Mouse (Mus musculus): ENCODE measurements around the gene Spata5. TPM values are rescaled to one million over a fixed set of nuclear protein-coding genes. Genes with fewer than 3 reads are reported as not detected.
"Not testable (repeated sequence)": the region's sequence is repeated elsewhere in the genome, so short reads cannot be mapped to it uniquely, and the experiment has no call there.

Spata5 gene
- total RNA-seq, 2 experiments from 2014 or later: 32.0 to 42.8 TPM

DNA sequence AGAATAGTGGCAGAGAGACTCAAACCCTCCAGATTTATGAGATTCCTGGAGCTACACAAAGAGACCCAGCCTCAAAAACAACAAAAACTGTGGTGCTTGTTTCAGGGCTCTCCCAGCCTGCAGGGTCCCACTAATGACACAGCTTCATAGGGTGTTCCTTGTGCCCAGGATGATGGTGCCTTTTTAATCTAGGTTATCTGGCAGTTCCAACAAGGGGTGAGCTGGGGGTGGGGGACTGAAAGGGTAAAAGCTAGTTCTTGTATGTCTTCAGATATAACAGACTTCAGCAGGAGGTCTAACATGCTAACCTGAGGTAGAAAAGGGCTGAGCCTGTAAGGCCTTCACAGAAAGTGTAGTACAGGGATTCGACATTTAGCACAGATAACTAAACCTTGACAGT is 149.1 kb downstream of the Spata5 start:
- DNase-seq (ENCODE audit: low spot score in 2 of 2): no peak

DNA sequence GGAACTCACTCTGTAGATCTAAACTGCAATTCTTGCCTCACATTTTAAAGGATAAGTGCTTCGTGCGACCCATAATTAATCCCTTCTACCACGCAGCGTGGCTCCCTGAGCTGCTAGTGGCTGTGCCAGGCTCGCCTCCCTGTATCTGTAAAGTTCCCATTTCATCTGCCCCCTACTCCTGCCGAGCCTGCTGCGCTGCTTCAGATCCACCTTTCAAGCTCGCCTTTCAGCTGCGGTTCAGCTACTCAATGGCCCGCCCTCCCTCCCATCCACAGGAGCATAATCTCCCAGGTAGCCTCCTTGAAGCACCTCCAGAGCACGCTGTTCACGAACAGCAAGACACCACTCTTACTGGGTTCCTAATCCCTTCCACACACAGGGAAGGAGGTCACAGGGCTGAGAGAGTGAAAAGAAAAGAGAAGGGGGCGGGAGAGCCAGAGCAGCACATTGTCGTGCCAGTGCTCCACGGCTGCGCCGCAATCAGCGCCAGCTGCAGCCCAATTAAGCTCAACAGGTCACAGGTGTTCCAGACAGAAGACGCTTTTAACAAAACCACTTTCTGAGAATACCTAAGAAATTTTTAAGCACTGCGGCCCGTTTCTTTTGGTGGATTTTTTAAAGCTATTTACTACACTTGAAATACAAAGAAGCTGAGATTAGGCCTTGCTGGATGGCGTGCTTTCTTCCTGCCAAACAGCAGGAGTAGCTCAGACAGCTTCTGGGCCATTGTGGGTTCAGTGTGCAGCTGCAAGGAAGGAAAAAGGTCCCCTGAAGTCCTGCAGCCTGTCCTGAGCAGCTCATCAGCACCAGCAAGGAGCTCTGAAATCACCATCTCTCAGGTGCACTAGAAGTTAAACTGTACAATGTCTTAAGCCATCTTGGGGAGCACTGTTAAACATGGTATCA is 150.2 kb downstream of the Spata5 start:
- no peak for DNase-seq (ENCODE audit: low spot score in 2 of 2)

DNA sequence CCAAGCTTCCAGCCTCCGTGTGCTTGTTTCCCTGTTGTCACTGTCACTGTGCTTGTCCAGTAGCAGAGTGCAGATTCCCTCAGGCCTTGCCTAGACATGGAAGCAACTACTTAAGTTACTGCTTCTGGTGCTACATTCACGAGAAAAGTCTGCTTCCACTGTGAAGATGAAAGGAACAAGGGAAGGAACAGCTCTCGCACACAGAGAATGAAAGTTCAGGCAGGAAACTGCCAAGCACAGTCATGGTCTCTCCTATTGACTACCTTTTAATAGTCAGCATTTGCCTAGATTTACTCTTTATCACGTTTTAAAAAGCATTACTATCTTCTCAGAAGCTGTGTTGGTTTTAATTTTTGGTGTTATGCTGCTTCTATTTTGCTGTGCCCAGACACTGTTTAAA is 151.9 kb downstream of the Spata5 start:
- no peak for DNase-seq (ENCODE audit: low spot score in 2 of 2)

DNA sequence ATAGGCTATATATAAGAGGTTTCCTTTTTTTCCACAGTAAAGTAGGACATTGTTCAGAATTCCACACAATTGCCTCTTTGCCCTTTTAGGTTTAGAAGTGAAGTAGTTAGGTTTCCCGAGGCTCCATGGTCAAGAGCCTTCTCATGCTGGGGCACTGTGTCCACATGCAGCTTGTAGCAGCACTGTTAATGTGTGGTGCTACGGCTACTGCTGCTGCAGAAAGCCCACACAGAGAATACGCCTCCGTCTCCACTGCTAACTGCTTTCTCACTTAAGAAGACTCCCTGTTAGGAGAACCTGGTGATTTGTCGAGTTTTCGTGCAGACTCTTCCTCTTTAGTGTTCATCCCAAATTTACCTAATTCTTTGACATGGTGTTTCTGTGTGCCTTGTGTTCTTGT is 152.4 kb downstream of the Spata5 start:
- DNase-seq (ENCODE audit: low spot score in 2 of 2): no peak

DNA sequence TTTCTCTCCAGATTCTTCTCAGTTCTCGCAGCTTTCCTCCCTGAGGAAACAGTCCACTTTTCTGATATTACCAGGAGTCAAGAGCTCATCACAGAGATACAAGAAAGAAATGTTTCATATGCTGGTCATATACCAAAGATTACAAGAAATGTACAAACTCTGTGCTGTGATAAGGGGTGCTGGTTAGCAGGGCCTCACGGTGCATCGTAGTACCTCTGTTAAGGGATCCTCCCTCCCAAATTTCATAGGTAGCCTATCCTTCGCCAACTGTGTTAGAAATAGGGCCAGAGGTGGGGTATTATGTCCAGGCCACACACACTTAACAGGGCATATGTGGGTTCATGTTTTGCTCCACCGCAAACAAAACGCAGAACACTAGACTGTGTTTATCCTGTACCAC is 157.1 kb downstream of the Spata5 start:
- no peak for DNase-seq (ENCODE audit: low spot score in 2 of 2)

DNA sequence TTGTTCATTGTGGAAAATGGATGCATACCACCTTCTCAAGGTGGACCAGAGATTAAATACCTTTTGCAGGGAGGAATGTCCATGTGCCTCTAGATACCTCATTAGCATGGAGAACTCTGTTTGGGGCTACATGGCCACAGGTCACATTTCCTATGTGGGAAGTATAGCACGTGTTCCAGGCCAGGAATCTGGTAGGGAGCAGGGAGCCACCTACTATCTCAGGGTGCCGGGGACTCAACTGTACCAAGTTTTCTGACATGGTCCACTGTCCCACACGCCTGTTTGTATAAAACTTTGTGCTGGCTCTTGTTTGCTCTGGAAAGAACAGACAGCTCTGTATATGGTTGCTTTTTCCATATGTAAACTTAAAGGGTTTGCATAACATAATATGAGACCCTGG is 158.0 kb downstream of the Spata5 start:
- no peak for DNase-seq (ENCODE audit: low spot score in 2 of 2)

- DNase-seq (ENCODE audit: low spot score in 2 of 2): no peak
These were observed 164.9 kb downstream of the Spata5 start for GRCm38 (mm10) chr3:37584576-37584975.

- no peak for DNase-seq (ENCODE audit: low spot score in 2 of 2)
These were observed 166.5 kb downstream of the Spata5 start for GRCm38 (mm10) chr3:37585967-37586730.

GRCm38 (mm10) chr3:37586731-37587578 is 167.3 kb downstream of the Spata5 start:
- no peak for DNase-seq (ENCODE audit: low spot score in 2 of 2)

DNA sequence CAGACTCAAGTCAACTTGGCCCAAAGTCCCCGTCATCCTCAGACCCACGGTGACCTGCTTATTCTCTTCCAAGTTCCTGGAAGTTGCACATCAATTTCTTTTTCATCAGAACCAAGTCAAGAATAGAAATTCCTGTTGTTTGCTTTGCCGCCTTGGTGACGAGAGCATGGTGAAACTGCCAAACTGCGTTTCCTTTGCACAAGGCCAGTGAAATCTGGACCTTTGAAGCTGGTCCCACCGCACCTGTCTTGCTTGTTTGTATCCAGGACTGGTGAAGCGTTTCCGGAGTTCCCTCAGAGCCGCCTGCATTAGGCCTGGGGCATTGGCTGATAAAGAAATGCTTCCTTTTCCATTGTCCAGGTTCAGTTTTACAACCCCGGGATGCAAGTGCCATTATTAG is 176.0 kb downstream of the Spata5 start:
- no peak for DNase-seq (ENCODE audit: low spot score in 2 of 2)

DNA sequence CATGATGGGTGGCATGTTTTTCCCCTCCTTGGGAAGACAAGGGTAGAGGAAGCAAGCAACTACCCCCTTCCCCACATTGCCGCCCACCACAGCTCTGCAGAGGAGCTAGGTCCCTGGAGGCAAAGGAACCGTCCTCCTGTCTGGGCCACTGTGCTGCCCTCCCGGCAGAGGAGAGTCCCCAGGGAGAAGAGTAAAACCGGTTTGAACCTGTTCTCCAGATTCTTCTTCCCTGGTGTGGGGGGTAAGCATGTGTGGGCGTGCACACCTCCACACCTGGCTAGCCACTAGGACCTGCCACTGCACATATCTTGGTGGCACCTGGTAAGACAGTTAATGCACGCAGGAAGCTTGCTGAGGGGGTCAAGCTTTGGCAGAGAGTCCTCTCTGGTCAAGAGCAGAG is 176.8 kb downstream of the Spata5 start:
- DNase-seq (ENCODE audit: low spot score in 2 of 2): no peak

GRCm38 (mm10) chr3:37597200-37597599 is 177.5 kb downstream of the Spata5 start:
- DNase-seq (ENCODE audit: low spot score in 2 of 2): no peak

- not testable (repeated sequence) for DNase-seq (ENCODE audit: low spot score in 2 of 2)
These were observed 179.9 kb downstream of the Spata5 start for GRCm38 (mm10) chr3:37599641-37600040.

- DNase-seq (ENCODE audit: low spot score in 2 of 2): no peak
These were observed 182.7 kb downstream of the Spata5 start for GRCm38 (mm10) chr3:37602356-37602755.

DNA sequence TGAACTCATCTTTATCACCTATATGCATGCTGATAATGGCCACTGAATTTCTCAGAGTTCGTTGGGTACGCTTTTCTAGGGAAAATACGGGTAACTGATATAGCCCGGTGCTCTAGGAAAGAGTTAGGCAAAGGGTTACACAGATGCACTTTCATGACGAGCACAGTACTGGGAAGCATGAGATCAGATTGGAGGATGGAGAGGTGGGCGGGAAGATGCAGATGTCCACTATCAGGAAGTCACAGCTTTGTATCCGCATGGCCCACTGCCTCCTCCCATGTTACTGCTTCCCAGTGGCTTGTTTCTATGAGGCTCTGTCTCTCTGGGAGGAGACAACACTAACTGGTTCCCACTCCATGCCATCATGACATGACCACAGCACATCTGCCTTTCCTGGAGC is 183.2 kb downstream of the Spata5 start:
- no peak for DNase-seq (ENCODE audit: low spot score in 2 of 2)

GRCm38 (mm10) chr3:37603541-37603940 is 183.8 kb downstream of the Spata5 start:
- no peak for DNase-seq (ENCODE audit: low spot score in 2 of 2)

- no peak for DNase-seq (ENCODE audit: low spot score in 2 of 2)
These were observed 185.5 kb downstream of the Spata5 start for GRCm38 (mm10) chr3:37604976-37605875.

DNA sequence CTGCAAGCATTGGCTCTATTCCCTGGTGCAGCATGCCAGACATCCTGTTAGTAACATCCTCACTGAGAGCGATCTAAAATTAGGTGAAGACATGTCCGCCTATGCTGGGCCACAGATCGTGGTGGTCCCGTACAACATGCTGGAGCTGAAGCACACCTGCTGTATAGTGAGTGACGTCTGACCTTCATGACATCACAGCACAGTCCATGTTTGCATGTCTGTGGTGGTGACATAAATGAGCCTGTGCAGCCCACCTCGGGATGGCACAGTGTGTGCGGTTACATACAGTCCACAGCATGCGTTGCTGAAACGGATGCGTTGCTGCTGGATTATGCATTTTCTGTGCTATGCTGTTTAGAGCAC is 186.2 kb downstream of the Spata5 start:
- DNase-seq (ENCODE audit: low spot score in 2 of 2): no peak

GRCm38 (mm10) chr3:37608926-37609325 is 189.2 kb downstream of the Spata5 start:
- no peak for DNase-seq (ENCODE audit: low spot score in 2 of 2)

- no peak for DNase-seq (ENCODE audit: low spot score in 2 of 2)
These were observed 191.0 kb downstream of the Spata5 start for GRCm38 (mm10) chr3:37610670-37611069.

Data from adrenal gland, postnatal 4 days (tissue).